In genomic region chr10:75561071-75561654, GRCm38 (mm10) we compare ENCODE assay signal across 8 mouse cellular contexts. TPM values are rescaled to one million over a fixed set of nuclear protein-coding genes. Genes with fewer than 3 reads are reported as not detected.
DNase-seq lines count a peak whose midpoint lies in the region; ATAC-seq and TF ChIP-seq lines count a peak whose summit lies in the region.

Ggt1 (plus strand) TSS chr10:75561604.

- no peaks in the 10 kb centered on the region for H3K9me3 ChIP-seq in embryonic facial prominence, embryonic 14.5 days (ENCODE audit: control insufficient read depth, low read length)
- H3K9me3 ChIP-seq in intestine, embryonic 14.5 days (ENCODE audit: control insufficient read depth, low read length) = no peaks in the 10 kb centered on the region
- no peaks in the 10 kb centered on the region for H3K9me3 ChIP-seq in neural tube, embryonic 12.5 days

- DNase-seq in layer of hippocampus, adult 2 months (ENCODE audit: low spot score in 2 of 2) = no peak
- no peak for DNase-seq in layer of hippocampus, adult 11-12 months (ENCODE audit: low spot score)
- no peak for DNase-seq in embryonic facial prominence, embryonic 14.5 days (ENCODE audit: low spot score)
- no peak for DNase-seq in intestine, embryonic 14.5 days (ENCODE audit: low spot score)
- DNase-seq in adrenal gland, postnatal 25 days = no peak
- DNase-seq in left cerebral cortex, adult 8-10 months (ENCODE audit: low spot score in 2 of 2) = no peak

- peak within 1 kb of the TSS; percentile 60; the same call in 1 of the 2 replicates for H3K4me3 ChIP-seq in layer of hippocampus, adult 2 months
- peak within 1 kb of the TSS; percentile 63 for H3K4me3 ChIP-seq in embryonic facial prominence, embryonic 14.5 days (ENCODE audit: low read depth, low read length)
- peak within 1 kb of the TSS; percentile 58 for H3K4me3 ChIP-seq in intestine, embryonic 14.5 days (ENCODE audit: low read depth, low read length)
- peak within 1 kb of the TSS; percentile 61 for H3K4me3 ChIP-seq in neural tube, embryonic 12.5 days

- no peak for ATAC-seq in embryonic facial prominence, embryonic 14.5 days (ENCODE audit: low read depth)
- no peak for ATAC-seq in intestine, embryonic 14.5 days (replicated peaks; ENCODE audit: low FRiP score, low TSS enrichment, low read depth)
- ATAC-seq in neural tube, embryonic 12.5 days (ENCODE audit: low FRiP score, low read depth) = no peak
- ATAC-seq in megakaryocyte-erythroid progenitor cell, adult 5-6 weeks (replicated peaks; ENCODE audit: low FRiP score, low TSS enrichment, poor library complexity, severe bottlenecking) = no peak

- H3K36me3 ChIP-seq in embryonic facial prominence, embryonic 14.5 days (ENCODE audit: control insufficient read depth, insufficient read depth, low read length) = no peaks in the 10 kb centered on the region
- H3K36me3 ChIP-seq in intestine, embryonic 14.5 days (ENCODE audit: control insufficient read depth, insufficient read depth, low read length) = no peaks in the 10 kb centered on the region
- peaks cover 4% of the 10 kb centered on the region; the same call in 1 of the 2 replicates for H3K36me3 ChIP-seq in neural tube, embryonic 12.5 days

- H3K4me2 ChIP-seq in embryonic facial prominence, embryonic 14.5 days (ENCODE audit: low read depth, low read length) = peak within 1 kb of the TSS; percentile 97
- peak within 1 kb of the TSS; percentile 99 for H3K4me2 ChIP-seq in intestine, embryonic 14.5 days (ENCODE audit: low read length)
- H3K4me2 ChIP-seq in neural tube, embryonic 12.5 days (replicated peaks) = peak within 1 kb of the TSS; percentile 96

- no peak for TF ChIP-seq CTCF in layer of hippocampus, adult 2 months (conservative IDR thresholded peaks at IDR 0.05)

- H3K4me1 ChIP-seq in embryonic facial prominence, embryonic 14.5 days (ENCODE audit: control insufficient read depth, insufficient read depth, low read length) = peaks cover 27% of the 10 kb centered on the region
- peaks cover 9% of the 10 kb centered on the region; the same call in 1 of the 2 replicates for H3K4me1 ChIP-seq in intestine, embryonic 14.5 days (replicated peaks; ENCODE audit: control insufficient read depth, insufficient read depth, low read length)
- peaks cover 42% of the 10 kb centered on the region for H3K4me1 ChIP-seq in neural tube, embryonic 12.5 days

- WGBS in embryonic facial prominence, embryonic 14.5 days = 46% methylated on average over 10 of the region's 10 CpGs
- WGBS in intestine, embryonic 14.5 days = 61% methylated on average over 10 of the region's 10 CpGs
- WGBS in neural tube, embryonic 12.5 days = 57% methylated on average over 10 of the region's 10 CpGs

- peaks cover 20% of the 10 kb centered on the region for H3K27me3 ChIP-seq in embryonic facial prominence, embryonic 14.5 days (replicated peaks; ENCODE audit: control insufficient read depth, insufficient read depth, low read length)
- peaks cover 29% of the 10 kb centered on the region for H3K27me3 ChIP-seq in intestine, embryonic 14.5 days (replicated peaks; ENCODE audit: control insufficient read depth, insufficient read depth, low read length)
- peaks cover 39% of the 10 kb centered on the region for H3K27me3 ChIP-seq in neural tube, embryonic 12.5 days (replicated peaks)

- H3K27ac ChIP-seq in layer of hippocampus, adult 2 months = peak within 1 kb of the TSS; percentile 78
- H3K27ac ChIP-seq in embryonic facial prominence, embryonic 14.5 days (replicated peaks; ENCODE audit: low read depth, low read length) = no peak within 1 kb of the TSS
- H3K27ac ChIP-seq in intestine, embryonic 14.5 days (ENCODE audit: low read depth) = no peak within 1 kb of the TSS
- H3K27ac ChIP-seq in neural tube, embryonic 12.5 days = no peak within 1 kb of the TSS

- H3K9ac ChIP-seq in embryonic facial prominence, embryonic 14.5 days (ENCODE audit: low read depth, low read length) = peak within 1 kb of the TSS; percentile 76
- peak within 1 kb of the TSS; percentile 51; the same call in 1 of the 2 replicates for H3K9ac ChIP-seq in intestine, embryonic 14.5 days (ENCODE audit: low read length)
- H3K9ac ChIP-seq in neural tube, embryonic 12.5 days = peak within 1 kb of the TSS; percentile 85

RNA-seq across cellular contexts. Expression of gene Ggt1, which starts in this region (rescaled TPM):
- total RNA-seq in layer of hippocampus, adult 2 months (2021) = 1 to 10 TPM; 2.7 to 4.5 TPM
- 0.39 and 1.4 TPM in 2 replicates for polyA plus RNA-seq in embryonic facial prominence, embryonic 14.5 days (2014; fragmentation: Nextera tagmentation; extraction: Ambion mirVana)
- 6.7 and 12.4 TPM in 2 replicates for polyA plus RNA-seq in intestine, embryonic 14.5 days (2014; fragmentation: Nextera tagmentation; extraction: Ambion mirVana)
- polyA plus RNA-seq in neural tube, embryonic 12.5 days (2016; fragmentation: Nextera tagmentation; extraction: Ambion mirVana) = 1.3 and 1.8 TPM in 2 replicates
- total RNA-seq in adrenal gland, postnatal 25 days (2021) = not detected in 2 replicates
- total RNA-seq in left cerebral cortex, adult 8-10 months (2022) = 1 to 10 TPM; 2.3 to 5.5 (median 4.5) TPM
- 3.3 TPM in 1 of 2 replicates, not detected in the other for total RNA-seq in megakaryocyte-erythroid progenitor cell, adult 5-6 weeks (2014; fragmentation: Nextera tagmentation)
- total RNA-seq in megakaryocyte-erythroid progenitor cell, adult 5-6 weeks (2017) = not detected in 2 replicates
